In genomic region chr11:44727376-44727775, GRCm38 (mm10) we compare ENCODE assay signal across 23 mouse cellular contexts.
"Had no signal": no experiment of that assay in that cellular context is flagged by ENCODE, and none has a peak within 500 bp of the region (broad histone marks: within the 10 kb centered on the region; RNA-seq: fewer than 3 reads in every experiment).

No protein-coding gene starts in this region.

- ATAC-seq: liver, postnatal 0 days; lung, postnatal 0 days; midbrain, embryonic 13.5 days; midbrain, embryonic 16.5 days had no signal

- H3K4me2 ChIP-seq: limb, embryonic 15.5 days; liver, embryonic 11.5 days; lung, embryonic 14.5 days; midbrain, embryonic 13.5 days had no signal

- H3K27me3 ChIP-seq: limb, embryonic 15.5 days; midbrain, embryonic 13.5 days had no signal

- H3K4me1 ChIP-seq: midbrain, embryonic 13.5 days had no signal

- H3K4me3 ChIP-seq: layer of hippocampus, adult 2 months; limb, embryonic 15.5 days; midbrain, embryonic 10.5 days; midbrain, embryonic 13.5 days; myocyte had no signal

- H3K9me3 ChIP-seq: limb, embryonic 15.5 days; midbrain, embryonic 10.5 days; midbrain, embryonic 13.5 days had no signal

- DNase-seq: kidney, adult 2 months; kidney, postnatal 25 days; layer of hippocampus, adult 9-11 months; liver, postnatal 0 days; lung, embryonic 14.5 days; right cerebral cortex, adult 18-20 months; right cerebral cortex, postnatal 14 days; right cerebral cortex, postnatal 4 days; thymus, adult 2 months; thymus, postnatal 14 days; thymus, postnatal 4 days had no signal

- H3K36me3 ChIP-seq: limb, embryonic 15.5 days; midbrain, embryonic 10.5 days; midbrain, embryonic 13.5 days had no signal

- H3K9ac ChIP-seq: limb, embryonic 15.5 days; liver, embryonic 14.5 days; liver, postnatal 0 days; lung, embryonic 14.5 days; midbrain, embryonic 13.5 days had no signal

- H3K27ac ChIP-seq: kidney, postnatal 0 days; layer of hippocampus, adult 2 months; limb, embryonic 15.5 days; liver, embryonic 14.5 days; macrophage; midbrain, embryonic 10.5 days; midbrain, embryonic 13.5 days; stomach, postnatal 0 days had no signal
